Mouse (Mus musculus): ENCODE data around the gene Tfam. TPM values are rescaled to one million over a fixed set of nuclear protein-coding genes. Genes with fewer than 3 reads are reported as not detected.
A peak's percentile ranks its signal among the peaks of the same experiment; 100 is the strongest.

The Tfam gene
- polyA plus RNA-seq, 1 experiment: 20.0 TPM

- peak overlapping the region; percentile 82 for H3K4me3 ChIP-seq (ENCODE audit: insufficient read depth, low read length)
- TF ChIP-seq CTCF (IDR thresholded peaks at IDR 0.05; ENCODE audit: extremely low read depth, insufficient read depth, low read length) (no peak), POLR2A (IDR thresholded peaks at IDR 0.05; ENCODE audit: extremely low read depth, insufficient read depth, low read length) (peak; percentile 74)
- peak overlapping the region; percentile 58 for H3K27ac ChIP-seq (ENCODE audit: insufficient read depth, low read length)
- H3K4me1 ChIP-seq (ENCODE audit: control insufficient read depth, insufficient read depth, low read length): no peaks in the 10 kb centered on the region
These were observed 402 bp downstream of the Tfam start for GRCm38 (mm10) chr10:71237516-71238239.

GRCm38 (mm10) chr10:71234071-71234470 lies 4.0 kb downstream of the Tfam start:
- no peak overlapping the region for H3K4me3 ChIP-seq (ENCODE audit: insufficient read depth, low read length)
- no peak overlapping the region for H3K27ac ChIP-seq (ENCODE audit: insufficient read depth, low read length)
- H3K4me1 ChIP-seq (ENCODE audit: control insufficient read depth, insufficient read depth, low read length): no peaks in the 10 kb centered on the region
- TF ChIP-seq CTCF (IDR thresholded peaks at IDR 0.05; ENCODE audit: extremely low read depth, insufficient read depth, low read length): no peak
- TF ChIP-seq POLR2A (IDR thresholded peaks at IDR 0.05; ENCODE audit: extremely low read depth, insufficient read depth, low read length): no peak

DNA sequence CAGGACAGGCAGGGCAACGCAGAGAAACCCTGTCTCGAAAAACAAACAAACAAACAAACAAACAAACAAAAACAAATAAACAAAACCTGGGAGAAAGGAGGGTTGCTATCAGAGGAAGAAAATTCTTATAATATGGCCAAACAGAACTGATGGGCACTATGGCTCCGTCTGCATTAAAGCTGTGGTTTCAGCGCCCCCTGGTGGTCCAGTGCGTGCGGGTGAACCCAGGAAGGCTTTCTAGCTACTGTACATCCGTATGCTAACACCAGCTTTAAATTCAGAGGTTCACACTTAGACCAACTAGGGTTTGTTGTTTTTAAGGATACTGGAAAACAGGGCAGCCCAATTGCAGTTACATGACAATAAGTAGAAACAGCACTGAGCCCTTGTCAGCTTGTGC lies 12.2 kb downstream of the Tfam start:
- Histone ChIP-seq H3K27ac (ENCODE audit: insufficient read depth, low read length) (no peak overlapping the region), H3K4me1 (ENCODE audit: control insufficient read depth, insufficient read depth, low read length) (no peaks in the 10 kb centered on the region), H3K4me3 (ENCODE audit: insufficient read depth, low read length) (no peak overlapping the region)
- TF ChIP-seq CTCF (IDR thresholded peaks at IDR 0.05; ENCODE audit: extremely low read depth, insufficient read depth, low read length) (peak; percentile 72), POLR2A (IDR thresholded peaks at IDR 0.05; ENCODE audit: extremely low read depth, insufficient read depth, low read length) (no peak)

DNA sequence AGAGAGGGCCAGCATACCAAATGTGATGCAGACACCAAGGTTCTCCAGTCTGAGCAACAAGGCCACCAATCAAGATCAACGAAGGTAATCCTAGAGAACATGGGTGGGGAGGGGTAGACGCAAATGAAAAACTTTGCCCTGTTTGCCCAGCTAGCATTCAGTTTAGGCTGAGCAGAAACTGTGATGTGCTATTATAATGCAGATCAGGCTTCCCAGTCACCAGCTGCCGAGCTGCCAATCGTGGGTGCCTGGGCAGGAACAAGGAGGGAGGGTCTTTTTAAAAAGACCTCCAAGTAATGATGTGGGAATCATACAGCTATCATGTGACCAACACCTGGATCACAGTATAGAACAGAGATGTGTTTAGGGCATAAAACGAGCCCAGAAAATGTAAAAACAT lies 15.0 kb downstream of the Tfam start:
- Histone ChIP-seq H3K4me1 (ENCODE audit: control insufficient read depth, insufficient read depth, low read length) (no peaks in the 10 kb centered on the region), H3K27ac (ENCODE audit: insufficient read depth, low read length) (no peak overlapping the region), H3K4me3 (ENCODE audit: insufficient read depth, low read length) (no peak overlapping the region)
- TF ChIP-seq CTCF (IDR thresholded peaks at IDR 0.05; ENCODE audit: extremely low read depth, insufficient read depth, low read length) (no peak), POLR2A (IDR thresholded peaks at IDR 0.05; ENCODE audit: extremely low read depth, insufficient read depth, low read length) (no peak)

DNA sequence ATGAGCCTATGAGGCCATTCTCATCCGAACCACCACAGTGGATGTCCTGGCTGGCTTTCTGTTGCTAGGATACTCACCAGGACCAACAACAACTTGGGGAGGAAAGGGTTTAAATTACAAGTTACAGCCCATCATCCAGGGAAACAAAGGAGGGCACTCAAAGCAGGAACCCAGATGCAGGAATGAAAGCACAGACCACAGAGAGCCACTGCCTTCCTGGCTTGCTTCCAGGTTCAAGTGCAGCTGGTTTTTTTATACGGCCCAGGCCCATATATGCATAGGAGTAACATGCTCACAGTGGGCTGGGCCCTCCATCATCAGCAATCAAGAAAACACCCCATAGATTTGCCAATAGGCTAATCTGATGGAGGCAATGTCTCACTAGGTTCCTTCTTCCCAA lies 15.4 kb downstream of the Tfam start:
- TF ChIP-seq CTCF (IDR thresholded peaks at IDR 0.05; ENCODE audit: extremely low read depth, insufficient read depth, low read length) (no peak), POLR2A (IDR thresholded peaks at IDR 0.05; ENCODE audit: extremely low read depth, insufficient read depth, low read length) (no peak)
- no peak overlapping the region for H3K27ac ChIP-seq (ENCODE audit: insufficient read depth, low read length)
- H3K4me3 ChIP-seq (ENCODE audit: insufficient read depth, low read length): no peak overlapping the region
- no peaks in the 10 kb centered on the region for H3K4me1 ChIP-seq (ENCODE audit: control insufficient read depth, insufficient read depth, low read length)

DNA sequence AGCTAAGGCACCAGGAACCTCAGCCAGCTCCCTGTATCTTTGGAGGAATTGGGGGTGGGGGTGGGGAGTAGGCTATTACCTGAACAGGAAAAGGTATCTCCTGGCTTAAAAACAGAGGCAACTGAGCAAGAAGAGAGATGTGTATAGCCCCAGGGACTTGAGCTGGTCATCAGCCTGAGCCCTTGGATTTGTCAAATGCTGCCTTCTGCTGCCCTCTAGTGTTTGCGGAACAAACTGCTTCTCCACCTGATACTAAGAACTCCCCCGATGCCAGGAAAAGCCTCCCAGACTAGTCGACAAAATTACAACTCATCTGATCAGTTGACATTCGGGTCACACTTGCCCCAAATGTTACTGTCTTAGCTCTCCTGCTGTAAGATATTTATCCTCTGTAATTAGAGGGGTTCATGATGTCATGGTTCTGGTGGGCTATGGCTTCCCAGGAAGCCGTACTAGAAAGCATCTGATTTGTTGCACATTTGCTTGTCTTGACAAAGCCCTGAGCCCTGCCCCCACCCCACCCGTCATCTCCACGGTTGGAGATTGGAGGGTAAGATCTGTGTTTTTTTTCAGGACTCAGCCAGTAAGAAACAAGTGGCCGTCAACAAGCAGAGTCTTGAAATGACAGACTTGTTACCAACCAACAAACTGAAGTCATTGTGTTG lies 19.7 kb downstream of the Tfam start:
- H3K4me1 ChIP-seq (ENCODE audit: control insufficient read depth, insufficient read depth, low read length): no peaks in the 10 kb centered on the region
- TF ChIP-seq CTCF (IDR thresholded peaks at IDR 0.05; ENCODE audit: extremely low read depth, insufficient read depth, low read length) (peak; percentile 96), POLR2A (IDR thresholded peaks at IDR 0.05; ENCODE audit: extremely low read depth, insufficient read depth, low read length) (no peak)
- H3K27ac ChIP-seq (ENCODE audit: insufficient read depth, low read length): no peak overlapping the region
- no peak overlapping the region for H3K4me3 ChIP-seq (ENCODE audit: insufficient read depth, low read length)

GRCm38 (mm10) chr10:71215996-71216395 lies 22.1 kb downstream of the Tfam start:
- TF ChIP-seq CTCF (IDR thresholded peaks at IDR 0.05; ENCODE audit: extremely low read depth, insufficient read depth, low read length): no peak
- TF ChIP-seq POLR2A (IDR thresholded peaks at IDR 0.05; ENCODE audit: extremely low read depth, insufficient read depth, low read length): no peak
- Histone ChIP-seq H3K27ac (ENCODE audit: insufficient read depth, low read length) (no peak overlapping the region), H3K4me1 (ENCODE audit: control insufficient read depth, insufficient read depth, low read length) (no peaks in the 10 kb centered on the region), H3K4me3 (ENCODE audit: insufficient read depth, low read length) (no peak overlapping the region)

DNA sequence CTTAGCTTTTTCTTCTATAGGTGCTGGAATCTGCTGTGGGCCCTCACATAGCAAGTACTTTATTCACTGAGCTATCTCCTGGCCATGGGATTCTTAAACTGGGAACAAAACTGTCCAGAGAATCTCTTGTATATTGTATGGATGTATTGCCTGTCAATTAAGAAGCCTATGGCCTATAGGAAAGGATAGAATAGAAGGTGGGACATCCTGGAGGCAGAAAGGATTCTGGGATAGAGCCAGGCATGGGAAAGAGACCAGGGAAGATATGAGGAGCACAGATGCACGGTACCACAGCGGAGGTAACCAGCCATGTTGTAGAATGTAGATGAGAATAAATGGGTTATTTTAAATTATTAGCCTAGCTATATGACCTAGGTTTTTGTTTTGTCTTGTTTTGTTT lies 36.6 kb downstream of the Tfam start:
- Histone ChIP-seq H3K4me3 (ENCODE audit: insufficient read depth, low read length) (no peak overlapping the region), H3K4me1 (ENCODE audit: control insufficient read depth, insufficient read depth, low read length) (no peaks in the 10 kb centered on the region), H3K27ac (ENCODE audit: insufficient read depth, low read length) (no peak overlapping the region)
- TF ChIP-seq CTCF (IDR thresholded peaks at IDR 0.05; ENCODE audit: extremely low read depth, insufficient read depth, low read length) (no peak), POLR2A (IDR thresholded peaks at IDR 0.05; ENCODE audit: extremely low read depth, insufficient read depth, low read length) (no peak)

GRCm38 (mm10) chr10:71200964-71201363 lies 37.1 kb downstream of the Tfam start:
- Histone ChIP-seq H3K27ac (ENCODE audit: insufficient read depth, low read length) (no peak overlapping the region), H3K4me3 (ENCODE audit: insufficient read depth, low read length) (no peak overlapping the region), H3K4me1 (ENCODE audit: control insufficient read depth, insufficient read depth, low read length) (no peaks in the 10 kb centered on the region)
- TF ChIP-seq CTCF (IDR thresholded peaks at IDR 0.05; ENCODE audit: extremely low read depth, insufficient read depth, low read length) (no peak), POLR2A (IDR thresholded peaks at IDR 0.05; ENCODE audit: extremely low read depth, insufficient read depth, low read length) (no peak)

- H3K4me1 ChIP-seq (ENCODE audit: control insufficient read depth, insufficient read depth, low read length): no peaks in the 10 kb centered on the region
- TF ChIP-seq POLR2A (IDR thresholded peaks at IDR 0.05; ENCODE audit: extremely low read depth, insufficient read depth, low read length) (no peak), CTCF (IDR thresholded peaks at IDR 0.05; ENCODE audit: extremely low read depth, insufficient read depth, low read length) (no peak)
- H3K4me3 ChIP-seq (ENCODE audit: insufficient read depth, low read length): no peak overlapping the region
- H3K27ac ChIP-seq (ENCODE audit: insufficient read depth, low read length): no peak overlapping the region
These were observed 39.4 kb downstream of the Tfam start for GRCm38 (mm10) chr10:71198676-71199075.

Data from cortical plate, adult 2 months (tissue).